Mouse (Mus musculus) heart, adult 2 months (tissue): ENCODE data around the gene Adamtsl1.

Source experiments
- CTCF ChIP-seq: fragments of 200-600 bp; IDR thresholded peaks from 2 replicates; pipeline ENCODE4 v1.8.1; 2022; ENCODE audit warnings: antibody characterized with exemption, mild to moderate bottlenecking, moderate library complexity
- POLR2A ChIP-seq: fragments of 200-500 bp; IDR thresholded peaks from 2 replicates; pipeline ENCODE4 v1.6.1; 2011; ENCODE audit warnings: mild to moderate bottlenecking, low read depth, low read length, control low read depth; ENCODE audit not compliant: insufficient read depth

- TF ChIP-seq CTCF (no peak), POLR2A (no peak)
Measured at GRCm38 (mm10) chr4:86388430-86388829, 874.5 kb downstream of the Adamtsl1 start.
